14 mouse cellular contexts compared by ENCODE assay signal in genomic region chr5:140062316-140062715, GRCm38 (mm10).
"Had no signal": no experiment of that assay in that cellular context is flagged by ENCODE, and none has a peak within 500 bp of the region (broad histone marks: within the 10 kb centered on the region; RNA-seq: fewer than 3 reads in every experiment).

No protein-coding gene starts in this region.

- H3K4me3 ChIP-seq: left cerebral cortex, adult 2 months; limb, embryonic 15.5 days; liver, embryonic 12.5 days; lung, embryonic 15.5 days; neural tube, embryonic 13.5 days; stomach, embryonic 15.5 days had no signal

- DNase-seq: kidney, adult 9 months; kidney, postnatal 14 days; lung, postnatal 14 days; midbrain, embryonic 14.5 days; right cerebral cortex, postnatal 14 days; thymus, adult 2 months; thymus, postnatal 25 days had no signal

- H3K36me3 ChIP-seq: lung, embryonic 15.5 days had no signal

- H3K9ac ChIP-seq: limb, embryonic 15.5 days; liver, embryonic 12.5 days; lung, embryonic 15.5 days; neural tube, embryonic 13.5 days; stomach, embryonic 15.5 days had no signal

- H3K4me2 ChIP-seq: limb, embryonic 15.5 days; liver, embryonic 12.5 days; lung, embryonic 15.5 days; neural tube, embryonic 13.5 days; stomach, embryonic 15.5 days had no signal

- H3K9me3 ChIP-seq: limb, embryonic 15.5 days; liver, embryonic 12.5 days; lung, embryonic 15.5 days; neural tube, embryonic 13.5 days; stomach, embryonic 15.5 days had no signal

- H3K4me1 ChIP-seq: liver, embryonic 12.5 days had no signal

- H3K27ac ChIP-seq: liver, embryonic 12.5 days; macrophage; neural tube, embryonic 13.5 days had no signal

- ATAC-seq: liver, embryonic 12.5 days had no signal

- H3K27me3 ChIP-seq: limb, embryonic 15.5 days; liver, embryonic 12.5 days; lung, embryonic 15.5 days; neural tube, embryonic 13.5 days; stomach, embryonic 15.5 days had no signal
